Mouse (Mus musculus) midbrain, embryonic 13.5 days (tissue): Measurements from ENCODE around the gene Fbxo34. TPM values are rescaled to one million over a fixed set of nuclear protein-coding genes. Genes with fewer than 3 reads are reported as not detected.
"Not testable (repeated sequence)": the region's sequence is repeated elsewhere in the genome, so short reads cannot be mapped to it uniquely, and the experiment has no call there.

ENCODE experiments used
- ATAC-seq: fragments of 200-750 bp; cut with Nextera tagmentation; 2 replicates; pipeline ENCODE4 v1.8.0; 2017; ENCODE audit warnings: mild to moderate bottlenecking, moderate TSS enrichment, moderate library complexity
- H3K27ac ChIP-seq: fragments of 300-500 bp; sonication (generic); 2 replicates; pipeline ENCODE4 v1.5.1; 2015; ENCODE audit warnings: inconsistent platforms, mild to moderate bottlenecking, moderate library complexity
- H3K27me3 ChIP-seq: fragments of 300-500 bp; sonication (generic); 2 replicates; pipeline ENCODE4 v1.6.1; 2015; ENCODE audit warnings: mild to moderate bottlenecking, inconsistent platforms
- H3K36me3 ChIP-seq: fragments of 300-500 bp; sonication (generic); 2 replicates; pipeline ENCODE4 v1.6.1; 2015; ENCODE audit warnings: mild to moderate bottlenecking, inconsistent platforms
- H3K4me1 ChIP-seq: fragments of 300-500 bp; sonication (generic); replicated peaks from 2 replicates; pipeline ENCODE4 v1.6.1; 2015; ENCODE audit warnings: inconsistent platforms
- H3K4me2 ChIP-seq: fragments of 300-500 bp; sonication (generic); replicated peaks from 2 replicates; pipeline ENCODE4 v1.6.1; 2015; ENCODE audit warnings: moderate library complexity, mild to moderate bottlenecking, inconsistent platforms
- H3K4me3 ChIP-seq: fragments of 300-500 bp; sonication (generic); replicated peaks from 2 replicates; pipeline ENCODE4 v1.5.1; 2015; ENCODE audit warnings: mild to moderate bottlenecking, inconsistent platforms
- H3K9ac ChIP-seq: fragments of 300-500 bp; sonication (generic); replicated peaks from 2 replicates; pipeline ENCODE4 v1.6.1; 2015; ENCODE audit warnings: mild to moderate bottlenecking, inconsistent platforms
- H3K9me3 ChIP-seq: fragments of 300-500 bp; sonication (generic); 2 replicates; pipeline ENCODE4 v1.6.1; 2016; ENCODE audit warnings: mild to moderate bottlenecking, inconsistent platforms
- WGBS: fragments of 180-500 bp; shearing (Covaris S2); methylation state at CpG from one replicate; pipeline ENCODE4 v1.1.7; 2015; 5-methylcytosine and 5-hydroxymethylcytosine counted together
- polyA plus RNA-seq: library from polyadenylated mRNA; unstranded; fragments of >200 nt; fragmentation: Nextera tagmentation; extraction: Ambion mirVana; gene quantifications from 2 replicates; pipeline ENCODE4 v1.2.1, GENCODE M21; 2015

Fbxo34 gene
- polyA plus RNA-seq: 24.9 and 26.6 TPM in 2 replicates

GRCm38 (mm10) chr14:47450121-47450520 lies at the start of gene Fbxo34:
Fbxo34 (plus strand) TSS chr14:47450421.
- not testable (repeated sequence) for H3K4me1 ChIP-seq, H3K9me3 ChIP-seq, H3K27me3 ChIP-seq, H3K4me2 ChIP-seq, H3K4me3 ChIP-seq, ATAC-seq, H3K9ac ChIP-seq, H3K27ac ChIP-seq, H3K36me3 ChIP-seq
- 94% methylated on average over 2 of the region's 5 CpGs for WGBS

- no peaks in the 10 kb centered on the region for H3K27me3 ChIP-seq
- no peak overlapping the region for H3K9ac ChIP-seq
- H3K4me2 ChIP-seq: no peak overlapping the region
- H3K4me3 ChIP-seq: no peak overlapping the region
- 92% methylated on average over 8 of the region's 8 CpGs for WGBS
- H3K27ac ChIP-seq: no peak overlapping the region
- ATAC-seq: no peak
- H3K9me3 ChIP-seq: no peaks in the 10 kb centered on the region
- no peaks in the 10 kb centered on the region for H3K4me1 ChIP-seq
- H3K36me3 ChIP-seq: peaks cover 69% of the 10 kb centered on the region
Measured at GRCm38 (mm10) chr14:47402735-47403134, 47.5 kb upstream of the Fbxo34 start.

DNA sequence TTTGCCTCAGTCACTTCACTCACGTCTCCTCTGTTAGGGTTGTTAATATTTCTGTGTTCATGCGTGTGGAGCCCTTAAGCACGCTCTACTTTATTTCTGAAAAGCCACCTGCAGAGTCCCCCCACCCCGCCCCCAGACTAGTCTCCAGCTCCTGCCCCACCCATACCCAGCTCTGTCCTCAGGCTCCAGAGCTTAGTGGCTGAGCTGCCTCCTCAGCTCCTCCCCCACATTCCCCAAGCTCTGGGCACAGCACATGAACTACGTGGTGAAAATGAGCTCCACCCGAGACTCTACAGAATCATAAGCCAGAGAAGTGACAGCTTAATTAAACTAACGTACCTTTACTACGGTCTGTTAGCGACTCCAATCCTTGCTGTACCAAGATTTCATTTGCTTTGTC lies 44.2 kb upstream of the Fbxo34 start:
- no peaks in the 10 kb centered on the region for H3K27me3 ChIP-seq
- no peaks in the 10 kb centered on the region for H3K9me3 ChIP-seq
- no peak overlapping the region for H3K27ac ChIP-seq
- no peak for ATAC-seq
- H3K4me1 ChIP-seq: no peaks in the 10 kb centered on the region
- H3K36me3 ChIP-seq: peaks cover 74% of the 10 kb centered on the region
- 88% methylated on average over 9 of the region's 9 CpGs for WGBS
- H3K4me3 ChIP-seq: no peak overlapping the region
- no peak overlapping the region for H3K9ac ChIP-seq
- H3K4me2 ChIP-seq: no peak overlapping the region

DNA sequence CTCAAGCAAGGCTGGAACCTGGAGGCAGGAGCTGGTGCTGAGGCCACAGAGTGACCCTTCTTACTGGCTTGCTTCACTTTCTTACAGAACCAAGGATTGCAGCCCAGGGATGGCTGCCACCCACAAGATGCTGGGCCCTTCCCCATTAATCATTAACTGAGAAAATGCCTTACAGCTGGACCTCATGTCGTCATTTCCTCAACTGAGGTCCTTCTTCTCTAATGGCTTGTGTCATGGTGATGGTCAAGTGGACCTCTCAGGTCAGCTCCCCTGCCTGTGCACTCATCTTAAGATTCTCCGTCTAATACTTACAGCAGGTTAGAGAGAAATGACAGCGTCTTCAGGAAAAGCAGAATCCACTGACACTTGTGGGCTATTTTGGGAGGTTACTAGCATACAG lies 32.9 kb upstream of the Fbxo34 start:
- 40% methylated on average over 3 of the region's 3 CpGs for WGBS
- Histone ChIP-seq H3K9me3 (no peaks in the 10 kb centered on the region), H3K27ac (no peak overlapping the region), H3K4me1 (peaks cover 16% of the 10 kb centered on the region), H3K27me3 (no peaks in the 10 kb centered on the region), H3K9ac (0 out of 2 replicates have a peak overlapping the region, but pooled peaks have one; percentile 24), H3K36me3 (peaks cover 12% of the 10 kb centered on the region), H3K4me2 (peak overlapping the region; percentile 64), H3K4me3 (peak overlapping the region; percentile 52)
- 0 out of 2 replicates have a peak, but pooled peaks have one; percentile 18 for ATAC-seq

DNA sequence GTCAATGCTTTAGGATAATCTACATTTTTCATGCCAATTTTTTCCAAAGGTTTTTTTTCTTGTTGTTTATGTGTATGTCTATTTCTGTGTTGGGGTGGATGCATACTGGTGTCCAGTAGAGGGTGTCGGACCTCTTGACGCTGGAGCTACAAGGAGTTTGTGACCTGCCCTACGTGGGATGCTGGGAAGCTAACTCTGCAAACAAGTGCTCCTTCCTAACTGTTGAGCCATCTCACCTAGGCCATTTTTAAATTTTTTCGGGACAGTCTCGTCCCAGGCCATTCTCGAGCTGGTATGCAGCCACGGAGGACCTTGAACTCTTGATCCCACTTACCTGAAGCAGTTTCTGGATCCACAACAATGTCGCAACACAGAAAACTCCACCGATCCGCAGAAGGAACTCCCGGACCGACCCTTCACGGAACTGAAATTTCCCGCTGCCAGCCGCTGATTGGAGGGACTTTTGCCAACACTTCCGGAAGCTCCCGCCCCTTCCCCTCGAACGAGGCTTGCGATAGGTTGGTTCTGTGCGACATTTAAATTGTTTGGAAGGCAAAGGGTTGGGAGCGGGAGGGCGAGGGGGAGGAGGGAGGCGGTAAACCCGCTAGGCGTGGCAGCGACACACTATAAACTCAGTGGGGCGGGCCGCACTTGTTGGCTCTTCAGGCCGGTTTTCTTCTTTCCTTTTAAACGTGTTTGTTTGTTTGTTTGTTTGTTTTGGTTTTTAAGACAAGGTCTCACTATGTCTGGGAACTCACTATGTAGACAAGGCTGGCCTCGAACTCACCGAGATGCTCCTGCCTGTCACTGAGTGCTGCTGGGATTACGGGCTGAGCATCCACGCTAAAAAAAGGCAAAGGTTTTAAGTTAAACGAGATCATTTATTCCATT lies 32.2 kb upstream of the Fbxo34 start, which contains the start of gene Dlgap5:
Dlgap5 (minus strand) TSS at position 633 of the 891 bp plus-strand sequence.
- no peak within 1 kb of the TSS for H3K27ac ChIP-seq
- peak within 1 kb of the TSS; percentile 57 for H3K9ac ChIP-seq
- H3K36me3 ChIP-seq: peaks cover 7% of the 10 kb centered on the region
- H3K9me3 ChIP-seq: no peaks in the 10 kb centered on the region
- peak; percentile 97 for ATAC-seq
- peaks cover 16% of the 10 kb centered on the region for H3K4me1 ChIP-seq
- H3K4me3 ChIP-seq: peak within 1 kb of the TSS; percentile 52
- peak within 1 kb of the TSS; percentile 64 for H3K4me2 ChIP-seq
- H3K27me3 ChIP-seq: no peaks in the 10 kb centered on the region
- 2% methylated on average over 36 of the region's 36 CpGs for WGBS

DNA sequence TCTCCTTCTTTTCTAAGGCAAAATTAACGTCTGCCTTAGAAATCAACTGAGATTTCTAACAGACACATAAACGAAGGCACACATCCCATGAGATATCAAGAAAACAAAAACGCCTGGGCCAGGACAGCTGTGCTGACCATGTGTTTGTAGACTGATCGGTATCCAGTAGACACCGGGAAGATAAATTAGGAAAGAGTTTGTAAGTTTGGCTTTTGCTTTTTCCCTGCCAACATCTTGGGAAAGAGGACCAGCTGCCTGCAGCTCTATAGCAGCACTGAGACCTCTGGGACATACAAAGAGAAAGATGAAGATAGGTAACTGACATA lies 31.6 kb upstream of the Fbxo34 start:
- ATAC-seq: no peak
- no peaks in the 10 kb centered on the region for H3K9me3 ChIP-seq
- peak overlapping the region; percentile 57 for H3K9ac ChIP-seq
- H3K27ac ChIP-seq: no peak overlapping the region
- H3K36me3 ChIP-seq: peaks cover 7% of the 10 kb centered on the region
- H3K4me2 ChIP-seq: peak overlapping the region; percentile 64
- peak overlapping the region; percentile 52 for H3K4me3 ChIP-seq
- peaks cover 16% of the 10 kb centered on the region for H3K4me1 ChIP-seq
- H3K27me3 ChIP-seq: no peaks in the 10 kb centered on the region
- WGBS: 53% methylated on average over 5 of the region's 5 CpGs

DNA sequence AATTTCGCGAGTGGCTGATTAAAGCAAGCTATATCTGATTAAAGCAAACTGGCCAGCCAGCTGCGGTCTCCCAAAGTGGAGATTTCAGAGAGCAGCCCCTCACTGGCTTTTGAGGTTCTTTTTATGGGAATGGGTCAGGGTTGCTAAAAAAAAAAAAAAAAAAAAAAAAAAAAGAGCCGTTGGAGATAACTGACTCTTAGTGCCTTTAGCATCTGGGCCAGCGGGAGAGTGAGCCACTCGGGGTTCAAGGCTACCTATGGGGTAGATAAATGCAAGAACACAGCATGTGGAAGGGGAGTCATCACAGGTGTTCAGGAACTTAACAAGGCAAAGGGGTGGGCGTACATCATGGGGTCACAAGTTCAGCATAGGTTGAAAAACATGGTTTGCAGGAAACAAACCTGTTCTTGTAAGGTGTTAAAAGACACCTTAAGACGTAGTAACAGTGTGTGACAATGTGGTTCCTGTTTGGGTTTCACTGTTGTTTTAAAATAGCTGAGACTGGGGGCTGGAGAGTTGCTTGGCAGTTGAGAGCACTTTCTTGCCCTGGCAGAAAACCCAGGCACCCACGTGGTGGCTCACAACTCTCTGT lies 31.1 kb upstream of the Fbxo34 start:
- H3K4me3 ChIP-seq: no peak overlapping the region

GRCm38 (mm10) chr14:47419723-47420276 lies 30.4 kb upstream of the Fbxo34 start:
- 93% methylated on average over 24 of the region's 24 CpGs for WGBS
- no peak overlapping the region for H3K4me3 ChIP-seq
- no peak for ATAC-seq
- no peaks in the 10 kb centered on the region for H3K9me3 ChIP-seq
- no peak overlapping the region for H3K4me2 ChIP-seq
- H3K4me1 ChIP-seq: peaks cover 16% of the 10 kb centered on the region
- H3K36me3 ChIP-seq: no peaks in the 10 kb centered on the region
- H3K27me3 ChIP-seq: no peaks in the 10 kb centered on the region
- H3K9ac ChIP-seq: no peak overlapping the region
- no peak overlapping the region for H3K27ac ChIP-seq

More for the DNA sequence above, 31.1 kb upstream of the Fbxo34 start:
- ATAC-seq: no peak
- Histone ChIP-seq H3K9me3 (no peaks in the 10 kb centered on the region), H3K27ac (no peak overlapping the region), H3K36me3 (peaks cover 4% of the 10 kb centered on the region), H3K27me3 (no peaks in the 10 kb centered on the region), H3K9ac (no peak overlapping the region), H3K4me1 (peaks cover 16% of the 10 kb centered on the region), H3K4me2 (no peak overlapping the region)
- 85% methylated on average over 9 of the region's 9 CpGs for WGBS

DNA sequence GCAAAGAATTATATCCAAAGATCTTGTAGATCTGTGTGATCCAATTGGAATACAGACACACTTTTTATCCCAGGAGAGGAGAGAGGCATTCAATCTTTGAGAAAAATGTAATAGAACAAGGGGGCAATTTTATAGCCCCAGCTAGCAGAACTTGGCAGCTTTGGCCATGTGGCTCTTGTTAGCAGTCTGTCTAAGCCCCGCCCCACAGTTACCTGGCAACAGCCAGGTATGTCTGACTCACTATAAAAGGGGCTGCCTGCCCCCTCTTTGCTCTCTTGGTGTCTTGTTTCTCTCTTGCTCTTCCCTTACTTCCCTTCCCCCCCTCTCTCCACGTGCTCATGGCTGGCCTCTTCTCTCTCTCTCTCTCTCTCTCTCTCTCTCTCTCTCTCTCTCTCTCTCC lies 28.6 kb upstream of the Fbxo34 start:
- H3K4me2 ChIP-seq: no peak overlapping the region
- peaks cover 16% of the 10 kb centered on the region for H3K4me1 ChIP-seq
- no peaks in the 10 kb centered on the region for H3K36me3 ChIP-seq
- H3K27me3 ChIP-seq: no peaks in the 10 kb centered on the region
- no peak overlapping the region for H3K9ac ChIP-seq
- WGBS: 39% methylated on average over 2 of the region's 2 CpGs
- H3K27ac ChIP-seq: no peak overlapping the region
- no peak for ATAC-seq
- H3K9me3 ChIP-seq: no peaks in the 10 kb centered on the region
- H3K4me3 ChIP-seq: no peak overlapping the region

- no peak for ATAC-seq
- 65% methylated on average over 4 of the region's 4 CpGs for WGBS
- no peaks in the 10 kb centered on the region for H3K9me3 ChIP-seq
- H3K27ac ChIP-seq: no peak overlapping the region
- H3K4me3 ChIP-seq: no peak overlapping the region
- no peaks in the 10 kb centered on the region for H3K27me3 ChIP-seq
- H3K9ac ChIP-seq: no peak overlapping the region
- H3K4me2 ChIP-seq: no peak overlapping the region
- H3K4me1 ChIP-seq: peaks cover 8% of the 10 kb centered on the region
- no peaks in the 10 kb centered on the region for H3K36me3 ChIP-seq
Measured at GRCm38 (mm10) chr14:47422466-47422865, 27.8 kb upstream of the Fbxo34 start.

- Histone ChIP-seq H3K9me3 (no peaks in the 10 kb centered on the region), H3K27ac (no peak overlapping the region), H3K9ac (no peak overlapping the region), H3K4me3 (no peak overlapping the region), H3K4me2 (no peak overlapping the region), H3K36me3 (no peaks in the 10 kb centered on the region), H3K4me1 (no peaks in the 10 kb centered on the region), H3K27me3 (no peaks in the 10 kb centered on the region)
- no peak for ATAC-seq
Measured at GRCm38 (mm10) chr14:47432987-47433386, 17.2 kb upstream of the Fbxo34 start.

- no peaks in the 10 kb centered on the region for H3K27me3 ChIP-seq
- no peak overlapping the region for H3K9ac ChIP-seq
- no peak overlapping the region for H3K4me2 ChIP-seq
- H3K4me1 ChIP-seq: no peaks in the 10 kb centered on the region
- H3K9me3 ChIP-seq: peaks cover 16% of the 10 kb centered on the region
- WGBS: 70% methylated on average over 3 of the region's 3 CpGs
- no peak overlapping the region for H3K27ac ChIP-seq
- no peak for ATAC-seq
- H3K4me3 ChIP-seq: no peak overlapping the region
- H3K36me3 ChIP-seq: no peaks in the 10 kb centered on the region
Measured at GRCm38 (mm10) chr14:47438947-47439346, 11.3 kb upstream of the Fbxo34 start.
